Mouse (Mus musculus): ENCODE measurements around the gene P3h3. TPM values are rescaled to one million over a fixed set of nuclear protein-coding genes. Genes with fewer than 3 reads are reported as not detected.

P3h3 gene
- polyA plus RNA-seq (2012; rRNA removed): 9.3 and 10.8 TPM in 2 replicates

GRCm38 (mm10) chr6:124856916-124857839, at the start of gene P3h3:
P3h3 (minus strand) TSS chr6:124857752.
- peak; percentile 19 to 64 for DNase-seq (ENCODE audit: low read depth in 1 of 2, low spot score in 2 of 2)
- no peak for TF ChIP-seq POLR2A (IDR thresholded peaks at IDR 0.05; ENCODE audit: low read depth, low read length)
- TF ChIP-seq CTCF (IDR thresholded peaks at IDR 0.05; ENCODE audit: extremely low read depth, insufficient read depth, insufficient read length, insufficient replicate concordance): peak; percentile 55; the same call in 1 of the 2 replicates
- WGBS: 2% methylated on average over 73 of the region's 86 CpGs
- Histone ChIP-seq H3K4me3 (ENCODE audit: extremely low read depth, insufficient read depth, insufficient read length) (peak within 1 kb of the TSS; percentile 55; the same call in 1 of the 2 replicates), H3K27me3 (ENCODE audit: control insufficient read depth, insufficient read depth, low read length) (peaks cover 12% of the 10 kb centered on the region), H3K27ac (ENCODE audit: insufficient read depth, low read length) (no peak within 1 kb of the TSS), H3K36me3 (ENCODE audit: control insufficient read depth, insufficient read depth, low read length) (no peaks in the 10 kb centered on the region), H3K4me1 (ENCODE audit: control insufficient read depth, insufficient read depth, insufficient read length) (peaks cover 4% of the 10 kb centered on the region)

- Histone ChIP-seq H3K27me3 (ENCODE audit: control insufficient read depth, insufficient read depth, low read length) (no peaks in the 10 kb centered on the region; the same call in 1 of the 2 replicates), H3K27ac (ENCODE audit: insufficient read depth, low read length) (no peak overlapping the region), H3K4me3 (ENCODE audit: extremely low read depth, insufficient read depth, insufficient read length) (no peak overlapping the region), H3K36me3 (ENCODE audit: control insufficient read depth, insufficient read depth, low read length) (no peaks in the 10 kb centered on the region), H3K4me1 (ENCODE audit: control insufficient read depth, insufficient read depth, insufficient read length) (peaks cover 16% of the 10 kb centered on the region)
- 90% methylated on average over 14 of the region's 16 CpGs for WGBS
- DNase-seq (ENCODE audit: low read depth in 1 of 2, low spot score in 2 of 2): no peak
- no peak for TF ChIP-seq POLR2A (IDR thresholded peaks at IDR 0.05; ENCODE audit: low read depth, low read length)
- no peak for TF ChIP-seq CTCF (IDR thresholded peaks at IDR 0.05; ENCODE audit: extremely low read depth, insufficient read depth, insufficient read length, insufficient replicate concordance)
Observed at GRCm38 (mm10) chr6:124904991-124905860, 47.7 kb upstream of the P3h3 start.

GRCm38 (mm10) chr6:124904161-124904981, 46.8 kb upstream of the P3h3 start:
- peak overlapping the region; percentile 59 for H3K27ac ChIP-seq (ENCODE audit: insufficient read depth, low read length)
- 47% methylated on average over 24 of the region's 24 CpGs for WGBS
- TF ChIP-seq CTCF (IDR thresholded peaks at IDR 0.05; ENCODE audit: extremely low read depth, insufficient read depth, insufficient read length, insufficient replicate concordance): peak; percentile 42; the same call in 1 of the 2 replicates
- TF ChIP-seq POLR2A (IDR thresholded peaks at IDR 0.05; ENCODE audit: low read depth, low read length): no peak

GRCm38 (mm10) chr6:124903580-124904151, 46.1 kb upstream of the P3h3 start:
- TF ChIP-seq POLR2A (IDR thresholded peaks at IDR 0.05; ENCODE audit: low read depth, low read length) (no peak), CTCF (IDR thresholded peaks at IDR 0.05; ENCODE audit: extremely low read depth, insufficient read depth, insufficient read length, insufficient replicate concordance) (peak; percentile 99)
- Histone ChIP-seq H3K27me3 (ENCODE audit: control insufficient read depth, insufficient read depth, low read length) (no peaks in the 10 kb centered on the region), H3K4me3 (ENCODE audit: extremely low read depth, insufficient read depth, insufficient read length) (peak overlapping the region; percentile 50), H3K36me3 (ENCODE audit: control insufficient read depth, insufficient read depth, low read length) (no peaks in the 10 kb centered on the region), H3K27ac (ENCODE audit: insufficient read depth, low read length) (peak overlapping the region; percentile 59), H3K4me1 (ENCODE audit: control insufficient read depth, insufficient read depth, insufficient read length) (peaks cover 14% of the 10 kb centered on the region)
- DNase-seq (ENCODE audit: low read depth in 1 of 2, low spot score in 2 of 2): peak; percentile 75 to 95
- under 1% methylated on average over 23 of the region's 23 CpGs for WGBS

More at GRCm38 (mm10) chr6:124904161-124904981, 46.8 kb upstream of the P3h3 start:
- Histone ChIP-seq H3K4me3 (ENCODE audit: extremely low read depth, insufficient read depth, insufficient read length) (peak overlapping the region; percentile 50), H3K36me3 (ENCODE audit: control insufficient read depth, insufficient read depth, low read length) (no peaks in the 10 kb centered on the region), H3K4me1 (ENCODE audit: control insufficient read depth, insufficient read depth, insufficient read length) (peaks cover 13% of the 10 kb centered on the region), H3K27me3 (ENCODE audit: control insufficient read depth, insufficient read depth, low read length) (no peaks in the 10 kb centered on the region)
- DNase-seq (ENCODE audit: low read depth in 1 of 2, low spot score in 2 of 2): peak in 1 of 2 experiments; percentile 36

GRCm38 (mm10) chr6:124901851-124902250, 44.3 kb upstream of the P3h3 start:
- no peak for DNase-seq (ENCODE audit: low read depth in 1 of 2, low spot score in 2 of 2)
- Histone ChIP-seq H3K27ac (ENCODE audit: insufficient read depth, low read length) (no peak overlapping the region), H3K27me3 (ENCODE audit: control insufficient read depth, insufficient read depth, low read length) (no peaks in the 10 kb centered on the region), H3K4me3 (ENCODE audit: extremely low read depth, insufficient read depth, insufficient read length) (no peak overlapping the region), H3K4me1 (ENCODE audit: control insufficient read depth, insufficient read depth, insufficient read length) (peaks cover 15% of the 10 kb centered on the region; the same call in 1 of the 2 replicates), H3K36me3 (ENCODE audit: control insufficient read depth, insufficient read depth, low read length) (no peaks in the 10 kb centered on the region)
- no peak for TF ChIP-seq POLR2A (IDR thresholded peaks at IDR 0.05; ENCODE audit: low read depth, low read length)
- no peak for TF ChIP-seq CTCF (IDR thresholded peaks at IDR 0.05; ENCODE audit: extremely low read depth, insufficient read depth, insufficient read length, insufficient replicate concordance)
